Mouse (Mus musculus): ENCODE measurements around the gene Robo1.

Robo1 gene

DNA sequence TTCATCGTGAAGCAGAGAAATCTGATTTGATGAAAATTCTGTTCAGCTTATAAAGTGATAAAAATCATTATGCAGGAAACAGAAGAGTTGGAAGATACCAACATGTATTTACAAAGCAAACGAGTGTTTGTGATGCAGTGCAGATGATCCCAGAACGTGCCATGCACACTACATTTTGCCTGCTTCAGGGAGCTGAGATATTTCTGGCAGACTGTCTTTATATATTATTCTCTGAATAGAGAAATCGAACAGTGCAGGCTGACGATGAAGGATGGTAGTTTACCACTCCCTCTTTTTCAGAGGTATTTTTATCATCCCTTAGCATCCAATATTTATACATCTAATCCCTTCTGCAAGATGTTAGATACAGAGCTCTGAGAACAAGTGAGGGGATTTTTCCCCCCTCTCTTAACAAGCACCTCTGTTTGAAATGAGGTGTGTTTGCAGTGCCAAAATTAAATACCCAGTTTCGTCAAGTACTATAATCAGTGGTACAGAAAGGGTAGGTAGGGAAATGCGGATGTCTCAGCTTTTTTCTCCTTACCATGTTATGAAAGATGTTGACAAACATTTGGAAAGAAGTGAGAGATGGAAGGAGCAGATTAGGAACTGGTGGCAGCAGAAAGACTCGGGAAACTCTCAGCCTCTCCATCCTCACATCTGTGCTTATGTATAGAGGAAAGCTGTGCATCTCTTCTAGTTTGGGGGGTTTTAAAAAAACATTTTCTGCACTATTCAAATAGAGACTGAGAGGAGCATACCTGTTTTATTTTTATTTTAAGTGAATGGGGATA, at the start of gene Robo1:
Gene Robo1 (plus strand): TSS at position 770 of the 794 bp plus-strand sequence.
- no peak for DNase-seq

DNA sequence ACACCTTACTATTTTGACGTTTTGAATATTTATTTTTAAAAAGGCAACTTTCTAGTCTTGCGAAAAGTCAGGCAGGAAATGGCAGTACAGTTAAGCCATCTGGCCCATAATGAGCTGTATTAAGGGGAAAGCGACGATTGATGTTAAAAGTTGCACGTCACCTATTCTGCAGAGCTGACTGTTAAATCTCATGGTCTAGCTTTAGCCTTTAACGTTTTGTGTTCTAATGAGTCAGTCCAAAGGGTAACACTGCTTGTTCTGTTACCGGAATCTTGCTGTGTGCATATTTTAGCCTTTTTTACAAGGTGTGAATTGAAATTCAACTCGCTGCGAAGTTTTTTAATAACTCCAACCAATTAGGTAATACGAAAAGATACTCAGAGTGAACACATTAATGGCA, 40.3 kb upstream of the Robo1 start:
- no peak for DNase-seq

DNA sequence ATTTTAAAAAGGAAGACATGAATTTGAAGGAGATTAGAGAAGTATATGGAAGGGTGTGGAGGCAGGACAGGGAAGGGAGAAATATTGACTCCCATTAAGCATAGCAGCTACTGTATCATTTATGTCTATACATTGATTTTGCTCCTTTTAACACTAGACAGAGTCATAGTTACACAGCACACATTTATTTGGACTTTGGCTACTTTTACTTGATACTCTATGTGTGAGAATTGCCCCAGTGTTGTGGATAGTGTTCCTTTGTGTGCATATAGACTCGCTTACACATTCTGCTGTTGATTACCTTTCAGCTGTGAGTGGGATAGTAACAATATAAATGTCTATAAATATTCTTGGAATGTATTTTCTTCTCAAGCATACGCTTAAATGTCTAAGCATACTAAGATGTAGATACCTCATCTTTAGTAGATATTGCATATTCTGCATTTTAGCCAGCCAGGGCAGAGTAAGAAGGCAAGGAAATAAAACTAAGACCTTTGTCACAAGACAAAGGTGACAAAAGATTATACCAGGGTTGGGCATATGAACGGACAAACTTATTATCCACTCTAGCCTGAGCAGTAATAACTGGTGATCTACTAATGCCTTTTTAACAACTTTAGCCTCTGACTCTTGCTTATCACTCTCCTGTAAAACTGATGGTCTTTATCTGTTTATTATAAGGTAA, 31.6 kb upstream of the Robo1 start:
- DNase-seq, result no peak

DNA sequence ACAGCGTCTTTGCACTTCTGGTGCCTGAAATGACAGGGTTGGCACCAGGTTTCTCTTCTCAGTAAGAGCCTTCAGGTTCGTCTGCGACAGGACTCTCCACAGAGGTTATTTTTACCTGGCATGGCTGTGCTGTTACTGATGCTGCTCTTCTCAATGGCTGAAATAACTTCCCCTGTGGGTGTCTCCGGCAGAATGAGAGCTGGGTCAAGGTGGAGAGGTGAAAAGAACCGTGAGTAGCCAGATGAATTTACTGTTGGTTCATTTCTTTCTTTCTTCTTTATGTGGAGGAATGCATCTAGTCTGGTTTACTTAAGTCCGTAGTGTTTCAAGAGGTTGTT, 194 bp downstream of the Robo1 start:
- no peak for DNase-seq

DNA sequence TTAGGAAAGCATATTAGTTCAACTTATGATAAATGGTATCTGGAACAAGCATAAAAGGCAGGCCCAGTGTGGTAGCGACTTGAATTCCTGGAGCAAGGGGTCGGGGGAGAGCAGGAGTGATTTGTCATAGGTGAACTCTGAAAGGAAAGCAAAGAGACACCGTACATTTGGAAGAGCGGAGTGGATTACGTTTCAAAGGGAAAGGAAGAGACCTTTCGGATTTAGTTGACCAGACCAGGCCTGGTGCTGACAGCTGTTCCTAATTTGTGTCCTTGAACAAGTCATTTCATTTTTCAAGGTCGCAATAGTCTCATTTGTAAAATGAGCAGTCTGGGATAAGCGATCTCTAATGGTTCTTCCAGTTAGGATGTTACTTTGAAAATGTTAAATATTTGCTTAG, 19.2 kb downstream of the Robo1 start:
- no peak for DNase-seq

DNA sequence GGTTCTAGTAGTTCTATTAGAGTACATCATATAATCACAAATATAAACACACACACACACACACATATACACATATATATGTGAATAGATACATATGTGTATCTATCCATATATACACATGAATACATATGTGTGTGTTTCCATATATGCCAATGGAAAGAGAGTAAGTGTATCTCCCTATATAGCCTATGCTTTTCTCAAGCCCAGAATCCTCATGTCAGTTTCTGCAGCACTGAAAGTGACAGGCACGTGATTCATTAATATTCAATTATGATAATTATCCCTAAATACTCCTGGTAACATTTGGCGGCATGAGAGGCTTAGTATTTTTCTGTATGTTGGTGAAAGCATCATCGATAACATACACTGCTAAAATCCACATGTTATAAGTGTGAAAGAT, 20.5 kb downstream of the Robo1 start:
- DNase-seq, result no peak

DNA sequence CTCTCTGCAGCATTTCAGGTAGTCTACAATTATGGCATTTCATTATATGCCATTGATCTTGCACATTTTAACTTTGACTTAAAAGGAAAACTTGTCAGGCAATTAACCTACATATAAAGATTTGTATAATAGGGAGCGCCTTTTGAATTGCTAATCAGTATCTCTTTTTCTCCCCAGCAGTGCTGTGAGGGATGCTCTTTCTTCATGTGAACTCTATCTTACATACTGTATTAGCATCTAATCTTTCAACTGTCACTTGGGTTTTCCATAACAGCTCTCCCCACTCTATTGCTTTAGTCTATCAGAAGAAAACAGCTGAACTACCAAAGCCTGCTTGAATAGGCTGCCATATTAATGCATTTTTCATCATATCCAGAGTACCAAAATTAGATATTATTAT, 29.7 kb downstream of the Robo1 start:
- no peak for DNase-seq

DNA sequence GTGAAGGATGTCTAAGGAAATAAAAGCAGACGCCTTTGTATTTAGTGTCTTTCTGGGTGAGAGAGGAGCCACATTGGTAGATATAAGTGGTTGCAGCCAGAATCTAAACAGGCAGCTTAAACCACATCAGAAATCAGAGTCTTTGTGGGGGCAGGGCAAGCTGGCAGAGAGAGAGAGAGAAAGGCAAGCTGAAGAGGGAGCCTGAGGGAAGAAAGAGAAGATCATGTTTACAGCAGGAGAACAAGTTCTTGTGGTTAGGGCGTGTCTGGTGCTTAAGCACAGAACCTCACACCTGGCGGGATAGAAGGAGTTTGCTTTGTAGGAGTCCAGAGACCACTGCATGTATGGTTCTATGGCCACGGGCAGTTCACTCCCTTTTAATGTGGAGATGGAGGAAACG, 42.3 kb downstream of the Robo1 start:
- DNase-seq, result no peak

DNA sequence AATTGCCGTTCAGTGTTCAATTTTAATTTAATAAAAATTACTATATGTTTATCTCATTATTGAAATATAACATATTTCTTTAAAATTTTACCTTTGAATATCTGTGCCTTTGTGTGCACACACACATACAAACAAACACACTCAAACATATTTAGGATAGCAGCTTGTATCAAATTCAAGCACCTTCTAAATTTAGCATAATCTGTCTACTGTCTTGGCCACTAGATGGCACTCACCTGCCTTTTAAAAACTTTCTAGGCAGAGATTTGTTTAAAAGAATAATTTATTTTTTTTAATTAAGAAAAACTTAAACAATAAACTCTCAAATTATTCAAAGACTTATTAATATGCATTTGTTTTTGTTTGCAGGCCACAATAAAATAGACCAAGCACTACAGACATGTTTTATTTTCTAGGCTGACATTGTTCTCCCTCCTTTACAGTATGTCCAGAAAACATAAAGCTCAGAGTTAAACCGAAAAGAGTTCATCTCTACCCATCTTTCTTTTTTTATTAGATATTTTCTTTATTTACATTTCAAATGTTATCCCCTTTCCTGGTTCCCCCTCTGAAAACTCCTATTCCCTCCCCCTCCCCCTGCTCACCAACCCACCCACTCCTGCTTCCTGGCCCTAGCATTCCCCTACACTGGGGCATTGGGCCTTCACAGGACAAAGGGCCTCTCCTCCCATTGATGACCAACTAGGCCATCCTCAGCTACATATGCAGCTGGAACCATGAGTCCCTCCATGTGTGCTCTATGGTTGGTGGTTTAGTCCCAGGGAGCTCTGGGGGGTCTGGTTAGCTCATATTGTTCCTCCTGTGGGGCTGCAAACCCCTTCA, 48.6 kb downstream of the Robo1 start:
- DNase-seq, result no peak

DNA sequence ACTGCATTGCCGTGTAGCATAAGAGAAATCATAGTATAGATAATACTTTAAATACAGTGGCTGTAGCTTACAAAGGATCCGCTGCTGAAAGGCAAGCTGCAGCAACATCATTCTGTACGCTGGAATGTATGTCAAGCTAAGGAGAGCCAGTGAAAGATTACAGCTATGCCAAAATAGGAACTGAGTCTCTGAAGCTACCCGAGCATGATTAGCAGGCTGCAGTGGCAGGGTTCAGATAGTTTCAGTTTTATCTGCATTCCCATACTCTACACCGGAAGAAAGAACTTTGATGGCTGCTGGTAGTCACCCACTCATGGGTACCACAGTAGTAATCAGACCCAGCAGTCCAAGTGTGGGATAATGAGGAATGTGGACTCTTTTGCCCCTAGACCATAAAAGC, 68.8 kb downstream of the Robo1 start:
- DNase-seq, result no peak

DNA sequence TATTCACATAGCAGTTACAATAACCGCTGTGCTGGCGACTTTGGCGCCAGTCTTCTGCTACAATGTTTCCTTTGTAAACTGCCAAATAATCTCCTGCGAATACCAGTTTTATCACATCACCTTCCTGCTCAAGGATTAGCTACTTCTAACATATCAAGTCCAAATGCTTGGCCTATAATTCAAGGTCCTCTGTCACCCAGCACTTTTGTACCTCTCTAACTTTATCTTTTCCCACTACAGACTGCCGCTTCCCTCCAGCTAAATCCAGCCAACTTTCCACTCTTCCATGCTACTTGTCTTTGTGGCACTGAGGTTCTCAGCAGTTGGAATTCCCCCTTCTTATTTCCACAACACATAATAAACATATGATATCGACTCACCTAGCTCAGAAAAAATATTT, 73.7 kb downstream of the Robo1 start:
- DNase-seq, result no peak

DNA sequence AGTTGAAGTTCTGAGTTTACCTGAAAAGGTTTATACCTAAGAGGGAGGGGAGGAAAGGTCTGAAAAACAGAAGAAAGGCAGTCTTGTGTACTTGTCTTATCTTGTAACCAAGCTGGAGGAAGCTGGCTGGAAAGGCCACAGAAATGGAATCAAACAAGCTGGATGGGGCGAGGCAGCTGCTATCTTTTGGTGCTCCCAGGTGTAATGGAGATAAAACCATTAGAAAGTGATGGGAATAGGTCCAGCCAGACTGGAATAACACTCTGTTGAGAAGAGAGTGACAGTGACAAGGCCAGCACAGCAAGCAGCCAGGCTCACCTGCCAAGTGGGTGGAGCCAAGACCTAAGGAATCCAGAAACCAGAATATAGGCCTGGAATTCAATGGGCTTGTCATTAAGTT, 75.5 kb downstream of the Robo1 start:
- DNase-seq, result no peak

DNA sequence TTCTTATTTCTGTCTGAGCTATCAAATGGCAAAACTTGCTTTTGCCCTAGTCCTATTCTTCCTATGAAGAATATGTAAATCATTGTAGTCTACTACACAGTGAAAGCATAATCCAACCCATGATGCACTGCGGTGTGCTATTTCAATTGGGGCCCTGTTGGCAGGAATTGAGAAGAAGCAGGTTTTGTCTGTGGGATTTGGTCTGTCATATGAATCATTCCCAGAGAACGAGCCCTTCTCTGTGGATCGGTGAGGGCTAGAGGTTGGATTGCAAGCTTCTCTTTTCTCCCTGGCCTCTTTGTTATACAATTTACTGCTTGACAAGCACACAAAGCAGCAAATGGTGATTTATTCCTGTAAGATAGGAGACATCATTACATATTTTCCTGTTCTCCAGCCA, 85.4 kb downstream of the Robo1 start:
- DNase-seq, result no peak

DNA sequence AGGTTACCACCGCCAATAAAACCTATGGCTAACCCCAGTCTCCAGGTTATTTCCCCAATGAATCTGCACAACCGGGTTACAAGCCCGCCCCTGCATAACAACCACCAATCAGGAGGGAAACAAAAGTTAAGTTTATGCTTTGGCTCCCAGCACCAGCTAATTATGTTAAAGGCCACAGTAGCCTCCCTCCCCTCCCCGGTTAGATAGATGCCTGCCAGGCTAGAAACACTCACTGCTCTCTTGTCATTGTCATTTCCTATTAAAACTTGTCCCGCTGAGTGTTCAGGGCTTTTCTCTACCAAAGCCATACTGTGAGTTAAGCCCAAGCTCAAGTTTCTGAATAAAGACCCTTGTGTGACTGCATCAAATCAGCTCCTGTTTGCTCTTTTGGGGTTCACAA, 90.7 kb downstream of the Robo1 start:
- no peak for DNase-seq

DNA sequence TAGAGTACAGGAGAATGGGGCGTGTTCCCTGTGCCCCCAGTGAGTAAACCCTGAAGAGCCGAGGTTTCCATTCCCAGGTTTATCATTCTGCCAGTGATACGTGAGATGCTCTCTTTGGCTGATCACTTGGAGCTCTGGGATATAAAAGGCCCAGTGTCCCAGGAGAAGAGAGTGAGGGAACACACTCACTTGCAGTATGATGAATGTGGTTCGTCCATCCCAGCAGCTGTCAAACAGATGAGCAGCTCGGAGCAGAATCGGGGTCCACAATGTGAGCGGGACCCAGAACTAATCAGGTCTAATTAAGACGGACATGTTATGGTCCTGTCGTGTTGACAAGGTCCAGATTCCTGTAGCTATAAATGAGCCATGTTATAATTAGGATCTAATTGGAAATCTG, 94.3 kb downstream of the Robo1 start:
- DNase-seq, result no peak

DNA sequence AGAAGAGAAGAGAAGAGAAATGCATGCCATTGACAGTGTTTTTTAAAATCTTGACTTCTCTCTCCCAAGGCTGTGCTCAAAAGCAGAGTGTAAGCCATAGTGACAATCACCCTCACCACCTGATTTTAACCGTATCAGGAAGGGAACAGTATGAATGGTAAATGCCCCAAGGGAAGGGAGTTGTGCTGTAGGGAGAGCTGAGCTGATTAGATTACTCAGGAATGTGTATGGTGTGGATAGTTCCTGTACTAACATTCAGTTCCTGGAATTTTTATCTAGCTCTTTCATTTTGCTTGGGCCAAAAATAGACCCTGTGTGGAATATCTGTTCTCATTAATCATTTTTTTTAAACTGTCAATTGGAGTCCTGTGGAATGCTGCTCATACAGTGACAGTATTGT, 101.7 kb downstream of the Robo1 start:
- DNase-seq, result no peak

DNA sequence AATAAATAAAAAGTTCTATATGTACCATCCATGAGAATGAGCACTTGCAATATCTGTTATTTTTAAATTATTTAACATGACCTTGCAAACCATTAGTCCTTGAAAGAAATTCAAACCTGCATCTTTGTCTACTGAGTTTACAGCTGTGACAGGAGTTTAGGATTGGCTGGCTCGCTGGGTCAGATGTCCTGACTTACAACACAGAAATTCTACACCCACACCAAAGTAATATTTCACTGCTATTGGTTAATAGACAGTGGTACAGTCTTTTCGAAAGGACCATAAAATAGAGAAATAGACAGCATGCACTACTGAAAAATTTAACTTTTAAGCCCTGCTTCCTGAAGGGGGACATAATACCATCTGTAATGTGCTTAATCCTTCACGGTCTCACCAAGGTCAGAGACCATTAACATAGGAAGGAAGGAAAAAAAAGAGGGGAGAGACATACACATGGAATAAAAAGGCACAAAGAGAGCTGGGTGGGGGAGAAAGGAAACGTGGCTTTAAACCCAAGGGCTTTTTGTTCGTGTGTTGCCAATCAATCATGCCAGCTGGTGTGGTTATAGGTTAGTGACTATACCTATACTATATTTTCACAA, 103.7 kb downstream of the Robo1 start:
- no peak for DNase-seq

DNA sequence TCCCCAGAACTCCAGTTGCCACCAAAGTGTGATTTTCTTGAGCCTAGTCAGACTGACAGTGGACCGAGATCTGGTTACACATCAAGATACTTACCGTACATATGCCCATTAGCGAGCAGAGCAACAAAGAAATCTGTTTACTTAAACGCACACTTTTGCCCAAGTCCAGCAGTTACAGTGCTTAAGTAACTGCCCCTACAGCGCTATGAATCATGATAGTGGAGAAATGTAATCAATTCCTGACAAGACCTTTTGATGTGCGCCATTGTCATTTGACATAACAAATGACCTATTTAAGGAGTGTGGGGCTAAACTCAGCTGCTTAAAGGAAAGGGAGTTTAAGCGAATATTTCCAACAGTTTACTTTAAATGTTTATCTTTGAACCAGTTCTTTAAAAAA, 104.8 kb downstream of the Robo1 start:
- DNase-seq, result no peak

DNA sequence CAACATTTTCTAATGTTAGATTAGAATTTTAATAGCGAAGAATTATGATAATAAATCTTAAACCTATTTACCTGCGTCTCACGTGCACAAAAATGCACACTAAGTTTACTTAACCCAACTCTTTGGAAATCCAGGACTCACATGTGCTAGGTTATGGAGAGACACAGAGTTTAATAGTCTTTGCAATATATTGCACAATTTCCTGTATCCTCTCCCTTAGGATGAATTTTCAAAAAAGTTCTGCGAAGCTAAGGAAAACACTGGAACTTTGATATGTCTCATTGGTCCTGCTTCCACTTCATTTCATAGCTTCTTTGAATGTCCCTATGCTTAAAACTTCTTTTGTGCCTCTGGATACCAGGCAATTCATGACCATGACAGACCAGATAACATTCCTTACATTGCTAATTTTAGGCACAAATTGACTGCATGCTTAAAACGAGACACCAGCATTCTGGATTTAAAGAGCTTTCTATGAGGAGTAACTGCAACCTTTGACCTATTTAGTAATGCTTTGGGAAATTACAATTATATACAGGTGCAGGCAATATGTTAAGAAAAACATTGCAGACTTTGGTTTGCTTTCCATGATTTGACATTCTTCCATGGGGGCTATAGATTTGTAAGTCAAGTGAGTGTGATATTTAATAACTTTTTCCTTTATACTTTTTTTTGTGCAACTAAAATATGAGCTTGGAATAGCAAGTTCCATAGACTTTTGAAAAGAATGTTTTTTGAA, 111.4 kb downstream of the Robo1 start:
- DNase-seq, result no peak

DNA sequence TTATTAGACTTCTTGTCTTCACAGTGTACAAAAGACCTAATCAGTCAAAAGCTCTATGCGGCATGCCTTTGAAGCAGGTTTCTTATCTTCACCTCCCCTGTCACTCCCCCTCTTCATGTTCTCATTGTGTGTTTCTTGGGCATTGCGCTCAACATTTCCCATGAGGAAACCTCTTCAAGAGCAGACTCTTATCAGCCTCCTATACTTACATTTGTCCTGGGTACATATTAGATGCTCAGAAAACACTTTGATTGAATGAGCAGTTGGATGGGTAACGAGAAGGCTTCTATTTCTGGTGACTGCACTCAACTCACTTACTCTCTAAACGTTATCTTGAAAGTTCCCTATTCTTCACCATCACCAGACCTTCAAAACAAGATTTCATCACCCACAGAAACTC, 114.3 kb downstream of the Robo1 start:
- no peak for DNase-seq

DNA sequence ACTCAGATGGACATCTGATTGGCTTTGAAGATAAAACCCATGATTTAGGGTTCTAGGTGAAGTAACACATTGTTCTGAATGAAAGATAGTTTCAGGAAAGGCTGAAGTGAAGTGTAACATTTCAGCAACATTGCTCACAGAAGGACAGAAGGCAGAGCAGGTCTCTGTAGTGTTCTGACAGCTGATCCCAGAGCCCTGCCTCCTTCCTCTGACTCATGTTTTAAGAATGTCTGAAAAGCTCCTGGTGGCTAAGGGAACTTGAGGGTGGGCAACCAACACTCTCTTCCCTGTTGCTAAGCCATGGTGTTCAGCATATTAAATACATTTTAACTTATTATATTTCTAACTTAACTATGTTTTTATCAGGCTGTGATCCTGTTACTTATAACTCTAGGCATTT, 126.3 kb downstream of the Robo1 start:
- DNase-seq, result no peak

DNA sequence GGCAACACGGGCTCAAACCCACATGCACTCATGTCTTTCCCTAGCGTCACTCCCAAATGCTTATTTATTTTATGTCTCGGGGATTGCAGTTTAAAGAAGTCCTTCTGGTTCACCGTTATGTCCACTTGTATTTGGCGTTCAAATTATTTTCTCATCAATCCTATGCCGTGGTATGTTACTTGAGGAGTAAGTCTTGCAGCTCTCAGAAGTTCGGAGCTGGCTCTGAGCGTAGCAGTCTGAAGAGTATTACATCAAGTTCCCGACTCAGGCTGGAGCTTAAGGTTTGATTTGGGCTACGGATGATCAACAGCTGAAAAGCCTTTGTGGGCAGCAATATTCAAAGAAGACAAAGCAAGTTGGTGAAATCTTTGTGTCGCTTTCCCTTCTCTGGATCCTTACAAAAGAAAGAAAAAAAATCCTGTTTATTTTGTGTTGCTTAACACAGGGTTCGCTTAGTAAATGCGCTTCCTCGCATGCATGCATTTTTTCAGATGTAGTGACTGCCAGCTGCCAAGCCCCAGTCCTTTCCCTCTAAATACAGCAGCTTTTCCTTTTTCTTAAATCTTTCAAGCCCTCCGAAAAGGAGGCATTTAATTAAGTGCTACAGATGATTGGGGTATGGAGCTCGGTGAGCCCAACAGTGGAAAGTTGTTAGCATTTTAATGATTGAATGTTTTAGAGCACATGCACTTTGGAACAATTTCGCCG, 136.5 kb downstream of the Robo1 start:
- DNase-seq, result no peak
